Mouse (Mus musculus): ENCODE measurements around the gene Mettl23.
"Not testable (repeated sequence)": the region's sequence is repeated elsewhere in the genome, so short reads cannot be mapped to it uniquely, and the experiment has no call there.

The Mettl23 gene

DNA sequence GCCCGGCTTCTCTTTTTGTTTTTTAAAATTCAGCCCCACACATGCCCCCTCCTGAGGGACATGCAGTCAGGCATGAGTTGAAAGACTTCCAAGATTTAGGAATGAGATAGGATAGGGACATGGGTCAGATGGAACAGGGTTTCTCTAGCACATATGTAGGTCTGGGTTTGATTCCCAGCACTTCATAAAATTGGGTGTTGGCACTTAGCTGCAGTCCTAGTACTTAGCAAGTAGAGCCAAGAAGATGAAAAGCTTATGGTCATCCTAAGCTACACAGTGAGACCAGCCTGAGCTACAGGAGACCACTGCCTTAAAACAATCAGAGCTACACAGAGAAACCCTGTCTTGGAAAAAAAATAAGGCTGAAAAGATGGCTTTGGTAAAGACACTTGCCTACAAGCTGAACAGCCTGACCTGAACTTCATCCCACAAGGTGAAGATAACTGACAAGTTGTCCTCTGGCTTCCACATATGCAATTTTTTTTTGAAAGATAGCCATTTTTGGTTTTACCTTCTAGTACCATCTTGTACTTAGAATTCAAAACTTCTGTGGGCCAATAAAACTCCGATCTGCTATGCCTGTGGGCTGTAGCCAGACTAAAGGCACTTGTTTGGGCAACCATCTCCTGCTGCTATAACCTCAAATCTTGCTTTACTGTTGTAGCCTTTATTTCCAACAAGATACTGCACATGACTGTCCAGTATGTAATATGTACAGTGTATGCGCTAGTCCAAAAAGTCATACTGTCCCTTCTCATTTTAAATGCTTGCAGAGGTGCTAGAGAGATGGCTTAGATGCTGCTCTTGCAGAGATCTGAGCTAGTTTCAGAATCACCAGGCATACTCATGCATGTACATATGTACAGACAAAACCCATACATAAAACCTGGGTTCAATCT lies 4.4 kb downstream of the Mettl23 start:
- in situ Hi-C loops (cut with MboI, MseI), result no loop called here

DNA sequence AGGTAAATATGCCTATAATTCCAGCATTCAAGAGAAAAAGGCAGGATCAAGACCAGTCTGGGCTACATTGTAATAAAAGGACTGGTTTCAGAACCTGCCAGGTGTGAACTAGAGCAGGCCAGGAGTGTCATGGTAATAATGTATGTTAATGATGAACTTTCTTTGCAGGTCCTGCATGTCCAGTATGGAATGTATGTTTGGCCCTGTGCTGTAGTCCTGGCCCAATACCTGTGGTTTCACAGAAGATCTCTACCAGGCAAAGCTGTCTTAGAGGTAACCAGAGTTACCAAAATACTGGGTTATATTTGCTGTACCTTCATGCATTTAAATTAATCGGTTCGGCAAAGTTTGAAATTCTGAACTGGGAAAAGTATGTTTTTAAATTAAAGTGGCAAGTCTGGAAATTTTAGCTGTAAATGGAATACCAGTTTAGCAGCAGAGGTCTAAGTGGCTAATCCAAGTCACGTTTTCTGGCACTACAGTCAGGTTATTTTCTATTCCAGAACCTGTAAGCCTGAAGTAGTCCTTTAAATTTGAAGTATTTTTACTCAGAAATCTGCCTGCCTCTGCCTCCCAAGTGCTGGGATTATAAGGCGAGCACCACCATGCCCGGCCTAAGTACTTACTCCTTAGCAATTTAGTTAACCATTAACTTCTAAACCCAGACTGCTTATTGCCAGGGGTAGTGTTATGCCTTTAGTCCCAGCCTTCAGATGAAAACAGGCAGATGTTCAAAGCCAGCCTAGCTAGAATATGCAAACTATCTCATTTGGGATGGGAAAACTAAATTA lies 5.2 kb downstream of the Mettl23 start:
- in situ Hi-C loops (cut with MboI, MseI), result no loop called here

DNA sequence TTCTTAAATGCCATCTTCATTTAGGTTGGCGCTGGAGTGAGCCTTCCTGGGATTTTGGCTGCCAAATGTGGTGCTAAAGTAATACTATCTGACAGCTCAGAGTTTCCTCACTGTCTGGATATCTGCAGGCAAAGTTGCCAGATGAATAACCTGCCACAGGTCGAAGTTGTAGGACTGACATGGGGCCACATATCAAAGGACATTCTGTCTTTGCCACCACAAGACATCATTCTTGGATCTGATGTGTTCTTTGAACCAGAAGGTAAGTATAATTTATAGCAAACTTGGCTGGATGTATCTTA lies 5.8 kb downstream of the Mettl23 start:
- in situ Hi-C loops (cut with MboI, MseI), result not testable (repeated sequence)

DNA sequence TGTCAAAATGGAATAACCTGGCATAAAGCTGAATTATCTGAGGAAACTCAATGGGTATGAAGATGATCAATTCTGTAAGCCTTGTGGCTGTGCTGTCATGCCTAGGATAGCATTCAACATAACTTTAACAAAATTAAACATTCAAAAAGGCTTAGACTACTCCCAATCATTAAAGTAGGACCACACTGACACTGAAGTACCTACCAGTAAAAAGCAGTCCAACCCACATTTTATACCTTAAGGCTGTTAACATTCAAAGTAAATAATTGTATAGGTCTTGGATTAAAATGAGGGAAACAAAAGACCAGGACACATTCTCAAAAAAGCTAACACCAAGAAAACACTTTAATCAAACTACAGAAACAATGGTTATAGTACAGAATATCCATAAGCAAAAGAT lies 6.5 kb downstream of the Mettl23 start:
- in situ Hi-C loops (cut with MboI, MseI), result no loop called here

DNA sequence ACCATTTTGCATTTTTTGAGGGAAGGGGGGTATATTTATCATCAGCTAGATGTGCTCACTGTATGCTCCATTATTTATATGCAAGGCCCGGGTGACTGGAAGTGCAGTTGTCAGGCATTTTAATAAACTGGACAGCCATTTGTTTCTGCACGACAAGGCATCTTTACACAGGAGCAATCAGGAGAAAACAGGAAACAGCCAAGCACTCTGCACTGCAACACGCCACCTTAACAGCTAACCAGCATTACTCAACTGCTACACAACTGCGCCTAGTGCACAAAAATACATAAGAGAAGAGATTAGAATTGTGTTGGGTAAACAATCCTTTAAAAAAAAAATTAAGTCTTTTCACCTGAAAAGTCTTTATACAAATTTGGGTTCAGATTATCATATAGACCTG lies 7.0 kb downstream of the Mettl23 start:
- in situ Hi-C loops (cut with MboI, MseI), result no loop called here

DNA sequence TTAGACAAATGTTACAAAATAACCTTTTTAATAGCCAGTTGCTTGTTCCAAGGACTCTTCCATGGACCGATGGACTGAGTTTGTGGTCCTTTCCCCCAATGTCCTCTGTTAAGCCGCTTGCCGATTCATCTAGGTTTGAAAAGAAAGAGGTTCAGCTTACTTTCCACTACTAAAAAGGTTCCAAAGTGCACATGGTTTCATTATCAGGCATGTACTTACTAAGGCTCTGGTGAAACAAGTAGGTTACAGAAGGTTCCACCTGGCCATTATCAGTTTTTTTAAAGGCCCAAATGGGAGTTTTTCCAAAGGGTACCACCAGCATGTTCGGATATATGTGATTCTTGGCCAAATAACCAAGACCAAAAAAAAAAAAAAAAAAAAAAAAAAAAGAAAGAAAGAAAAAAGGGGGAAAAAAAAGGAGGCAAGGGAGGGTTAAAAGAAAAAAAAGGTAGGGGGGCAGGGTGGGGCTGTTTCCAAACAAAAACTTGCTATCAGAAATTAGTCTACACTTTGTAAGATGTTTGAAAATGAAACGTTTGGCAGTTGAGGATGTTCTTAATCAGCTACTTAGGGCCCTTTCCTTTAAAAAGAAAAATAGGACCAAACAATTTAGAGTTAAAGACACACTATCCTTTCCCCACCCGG lies 7.9 kb downstream of the Mettl23 start:
- in situ Hi-C loops (cut with MboI, MseI), result no loop called here

DNA sequence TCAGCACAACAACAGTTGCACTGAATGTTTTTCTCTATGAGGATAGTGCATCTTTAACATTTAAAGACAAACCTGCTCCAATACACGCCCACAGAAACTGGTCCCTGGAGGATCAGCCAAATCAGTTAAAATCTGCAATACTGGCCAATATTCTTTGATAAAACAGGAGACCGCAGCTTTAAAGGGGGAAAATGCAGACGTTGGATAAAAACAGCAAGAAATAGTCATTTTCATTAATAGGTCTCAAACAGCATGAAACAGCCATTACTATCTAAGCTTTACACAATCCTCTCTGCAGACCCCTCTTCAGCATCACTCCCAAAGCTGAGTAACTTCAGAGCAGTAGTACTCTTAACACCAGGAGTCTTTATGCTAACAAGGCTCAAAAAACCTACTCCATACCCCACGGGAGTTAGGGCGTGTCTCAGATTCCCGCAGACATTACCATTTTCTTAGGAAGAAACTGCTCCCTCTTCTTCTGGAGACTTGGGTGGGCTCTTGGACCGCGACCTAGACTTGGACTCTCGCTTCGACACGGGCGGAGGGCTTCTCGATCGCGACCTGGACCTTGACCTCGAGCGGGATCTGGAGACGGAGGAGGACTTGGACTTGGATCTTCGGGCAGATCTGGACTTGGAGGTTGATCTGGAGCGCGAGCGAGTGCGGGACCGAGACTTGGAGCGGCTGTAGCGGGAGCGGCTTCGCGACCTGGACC lies 8.7 kb downstream of the Mettl23 start:
- in situ Hi-C loops (cut with MboI, MseI), result no loop called here

DNA sequence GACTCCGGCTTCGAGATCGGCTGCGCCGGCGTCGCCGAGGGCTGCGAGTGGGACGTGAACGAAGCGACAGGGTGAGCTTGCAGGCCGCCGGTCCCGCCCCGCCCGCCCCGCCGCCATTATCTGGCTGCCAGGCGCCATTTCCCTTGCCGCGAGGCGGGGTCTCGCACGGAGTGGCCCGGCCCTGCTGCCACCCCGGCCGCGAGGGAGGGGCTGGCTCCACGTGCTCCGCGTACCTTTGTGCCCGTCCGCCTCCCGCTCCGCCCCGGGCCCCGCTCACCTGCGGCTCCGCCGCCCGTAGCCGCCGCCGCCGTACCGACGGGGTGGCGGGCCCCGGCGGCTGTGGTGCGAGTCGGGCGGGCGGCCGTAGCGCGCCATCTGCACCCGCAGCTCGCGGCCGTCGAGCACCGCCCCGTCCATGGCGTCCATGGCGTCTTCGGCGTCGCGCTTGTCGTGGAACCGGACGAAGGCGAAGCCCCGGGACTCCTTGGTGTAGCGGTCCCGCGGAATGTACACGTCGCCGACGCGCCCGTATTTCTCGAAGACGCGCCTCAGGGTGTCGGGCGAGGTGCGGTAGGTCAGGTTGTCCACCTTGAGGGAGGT lies 9.3 kb downstream of the Mettl23 start, which contains the start of gene Mfsd11:
TSS of gene Mfsd11 (plus strand) at position 150 of the 600 bp plus-strand sequence.
- in situ Hi-C loops (cut with MboI, MseI), result no loop called here

DNA sequence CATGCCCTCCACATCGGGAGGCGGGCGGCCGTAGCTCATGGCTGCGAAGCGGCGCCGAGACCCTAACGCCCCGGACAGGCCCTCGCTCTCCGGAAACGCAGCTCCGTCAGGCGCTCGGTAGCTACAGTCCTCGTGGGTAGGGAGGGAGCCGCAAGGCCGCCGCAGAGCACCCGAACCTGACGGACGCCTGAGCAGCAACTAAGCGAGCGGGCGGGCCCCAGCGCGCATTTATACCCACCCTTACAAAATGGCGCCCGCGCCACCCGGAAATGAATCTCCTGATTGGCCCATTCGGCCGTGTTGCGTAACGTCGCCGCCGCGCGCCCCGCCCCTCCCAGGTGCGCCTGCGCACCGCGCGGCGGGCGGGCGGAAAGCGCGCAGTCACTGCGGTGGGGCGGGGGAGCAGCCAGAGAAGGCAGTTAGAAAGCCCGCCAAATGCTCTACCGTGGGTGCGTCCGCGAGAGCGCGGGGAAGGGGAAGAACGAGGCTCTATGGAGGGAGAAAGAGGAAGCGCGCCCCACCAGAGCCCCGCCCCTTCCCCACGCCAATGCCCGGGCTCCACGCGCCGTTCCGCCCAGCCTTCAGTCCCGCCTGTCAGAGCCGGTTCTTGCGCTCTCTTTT lies 9.9 kb downstream of the Mettl23 start, which contains the start of gene Srsf2:
TSS of gene Srsf2 (minus strand) at position 204 of the 621 bp plus-strand sequence.
- in situ Hi-C loops (cut with MboI, MseI), result no loop called here

DNA sequence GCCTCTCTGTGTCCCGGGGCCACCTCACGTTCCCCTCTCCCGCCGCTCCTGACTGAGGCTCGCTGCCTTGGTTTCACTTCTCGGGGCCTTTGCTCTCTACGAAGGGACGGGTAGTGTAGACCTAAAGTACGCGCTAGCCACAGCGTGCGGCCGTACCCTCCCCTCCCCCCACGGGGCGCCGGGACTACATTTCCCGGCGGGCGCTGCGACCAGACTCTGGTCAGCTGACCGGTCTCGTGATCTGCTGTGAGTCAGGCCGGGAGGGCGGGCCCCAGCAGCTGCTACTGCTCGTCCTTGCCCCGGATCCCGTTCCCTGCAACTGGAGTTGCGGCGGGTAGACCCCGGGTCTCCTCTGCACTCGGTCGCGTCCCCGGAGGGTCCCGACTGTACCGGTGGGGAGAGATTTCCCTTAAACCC lies 10.4 kb downstream of the Mettl23 start:
- in situ Hi-C loops (cut with MboI, MseI), result no loop called here

DNA sequence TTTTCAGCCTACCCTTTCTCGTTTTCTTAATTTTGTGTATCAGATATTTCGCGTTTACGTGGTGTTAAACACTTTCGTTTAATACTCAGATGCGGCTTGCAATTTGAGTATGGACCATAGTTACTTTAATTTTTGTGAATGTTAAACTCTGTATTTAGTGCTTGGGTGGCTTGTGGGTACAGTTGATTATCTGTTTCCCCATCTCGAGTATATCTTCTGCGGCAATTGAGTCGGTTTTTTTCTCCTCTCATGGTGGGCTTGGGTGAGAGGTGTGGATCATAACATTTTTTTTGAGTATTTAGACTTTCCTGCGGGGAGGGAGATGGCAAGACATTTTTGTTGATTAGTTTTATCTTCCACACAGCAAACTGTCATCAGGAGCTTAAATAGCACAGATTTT lies 11.2 kb downstream of the Mettl23 start:
- in situ Hi-C loops (cut with MboI, MseI), result no loop called here

DNA sequence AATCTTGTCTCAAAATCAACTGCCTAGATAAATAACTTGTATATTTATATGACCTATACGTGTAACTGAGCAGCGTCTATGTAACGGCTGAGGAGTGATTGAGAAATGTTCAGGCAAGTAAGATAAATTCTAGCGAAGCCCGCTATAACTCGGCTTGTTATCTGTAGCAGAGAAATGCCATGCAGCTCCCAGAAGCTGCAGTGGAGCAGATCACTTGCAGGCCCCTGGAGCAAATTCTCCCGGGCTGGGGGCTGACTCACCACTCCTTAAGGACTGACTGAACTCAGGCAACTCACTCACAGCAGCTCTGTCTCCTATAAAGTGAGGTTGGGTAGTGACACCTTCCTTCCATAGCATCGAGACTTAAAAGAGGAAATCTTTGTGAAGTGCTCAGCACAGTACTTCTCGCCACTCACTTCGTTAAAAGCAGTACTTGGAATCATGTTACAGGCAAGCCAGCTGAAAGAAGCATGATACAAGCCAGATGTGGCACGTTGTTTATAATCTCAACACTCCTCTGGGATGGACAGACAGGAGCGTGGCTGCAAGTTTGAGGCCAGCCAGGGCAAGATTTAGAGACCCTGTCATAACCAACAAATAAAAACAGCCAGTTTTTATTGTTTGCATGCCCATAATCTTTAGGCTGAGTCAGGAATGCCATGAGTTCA lies 14.2 kb downstream of the Mettl23 start:
- in situ Hi-C loops (cut with MboI, MseI), result no loop called here

DNA sequence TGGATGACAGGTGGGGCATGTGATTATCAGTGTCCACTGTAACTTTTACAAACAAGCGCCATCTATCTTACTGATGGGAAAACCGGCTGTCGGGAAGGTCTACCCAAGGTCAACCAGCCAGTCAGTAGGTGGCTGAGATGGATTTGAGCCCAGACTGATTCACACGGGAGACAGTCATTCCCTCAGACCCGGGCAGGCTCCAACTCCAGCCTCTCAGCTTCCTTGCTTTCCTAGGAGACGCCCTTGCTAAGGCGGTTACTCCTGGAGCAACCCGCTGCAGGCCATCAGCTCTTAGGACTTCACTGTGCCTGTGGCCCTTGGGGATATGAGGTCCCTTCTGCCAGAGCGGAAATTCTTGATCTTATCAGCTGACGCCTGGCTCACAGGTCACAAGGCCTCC lies 21.4 kb downstream of the Mettl23 start:
- in situ Hi-C loops (cut with MboI, MseI), result no loop called here

DNA sequence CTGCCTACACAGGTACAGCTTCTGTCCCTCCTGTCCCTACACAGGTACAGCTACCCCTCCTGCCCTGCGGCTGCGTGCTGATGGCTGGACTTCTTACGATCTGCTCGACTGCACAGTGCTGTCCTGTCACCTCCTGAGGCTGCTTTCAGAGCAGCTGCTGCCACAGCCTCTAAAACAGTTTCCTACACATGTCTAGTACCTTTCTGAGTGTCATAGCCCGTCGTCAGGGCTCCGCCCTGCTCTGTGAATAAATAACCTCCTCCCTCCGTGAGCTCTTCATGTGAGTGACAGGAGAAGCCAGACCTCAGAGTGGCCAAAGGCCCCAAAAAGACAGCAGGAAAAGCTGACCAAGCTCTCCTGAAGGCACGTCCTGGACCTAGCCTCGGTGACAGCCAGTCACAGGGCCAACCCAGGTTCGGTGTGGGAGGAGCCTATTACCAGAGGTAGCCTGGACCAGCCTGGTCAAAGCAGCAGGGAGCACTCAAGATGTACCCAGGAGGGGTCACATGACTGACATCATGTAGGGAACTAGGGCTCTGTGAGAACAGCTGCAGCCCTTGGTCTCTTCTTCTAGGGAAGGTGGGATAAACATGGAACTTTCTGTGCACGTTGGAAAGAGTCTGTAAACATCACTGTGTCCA lies 23.0 kb downstream of the Mettl23 start:
- in situ Hi-C loops (cut with MboI, MseI), result no loop called here

DNA sequence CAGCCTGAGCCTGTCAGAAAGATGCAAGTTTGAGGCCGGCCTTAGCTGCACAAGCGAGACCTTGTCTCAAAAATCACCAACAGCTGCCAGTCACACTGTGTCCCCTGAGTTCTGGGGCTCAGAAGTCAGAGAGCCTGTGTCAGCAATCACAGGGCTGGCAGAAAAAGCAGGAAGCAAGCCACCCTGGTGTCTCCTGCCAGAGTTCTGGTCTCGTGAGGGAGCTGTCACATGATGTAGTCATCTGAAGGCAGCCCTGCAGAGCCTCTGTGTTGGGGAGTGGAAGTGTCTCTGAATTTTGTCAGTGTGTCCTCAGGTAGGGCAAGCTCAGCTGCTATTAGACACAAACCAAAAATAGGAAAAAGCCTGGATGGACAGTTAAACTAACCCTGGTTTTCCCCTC lies 25.1 kb downstream of the Mettl23 start:
- in situ Hi-C loops (cut with MboI, MseI), result no loop called here

DNA sequence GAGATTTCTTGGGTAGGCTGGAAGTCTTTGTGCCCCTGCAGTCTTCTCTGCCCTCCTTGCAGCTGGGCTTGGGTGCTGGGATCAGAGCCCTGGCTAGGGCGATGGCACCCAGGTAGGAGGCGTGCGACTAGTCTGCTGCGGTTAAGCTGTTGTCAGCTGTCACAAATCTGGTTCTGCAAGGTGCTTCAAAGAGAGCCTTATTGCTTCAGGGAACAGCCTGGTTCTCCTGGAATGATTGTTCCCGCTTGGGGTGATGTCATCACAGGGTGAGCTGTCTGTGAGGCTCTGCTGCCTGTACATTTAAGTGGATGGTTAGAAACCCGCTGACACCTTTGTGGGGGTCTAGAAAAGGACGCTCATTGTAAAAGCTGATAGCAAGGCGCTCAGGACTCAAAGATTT lies 26.1 kb downstream of the Mettl23 start:
- in situ Hi-C loops (cut with MboI, MseI), result no loop called here

DNA sequence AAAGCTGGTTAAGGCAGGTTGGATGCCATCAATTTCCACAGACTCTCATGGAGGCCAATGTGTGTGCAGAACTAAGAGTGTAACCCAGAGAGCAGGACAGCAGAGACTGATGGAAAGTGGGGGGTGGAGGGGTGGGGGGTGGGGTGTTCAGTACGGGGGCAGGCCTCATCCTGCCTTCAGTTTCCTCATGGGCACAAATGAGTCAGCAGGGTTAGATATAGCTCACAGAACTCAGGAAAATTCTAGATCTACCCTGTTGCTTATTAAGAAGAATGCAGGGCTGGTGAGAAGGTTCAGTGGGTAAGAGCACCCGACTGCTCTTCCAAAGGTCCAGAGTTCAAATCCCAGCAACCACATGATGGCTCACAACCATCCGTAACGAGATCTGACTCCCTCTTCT lies 26.6 kb downstream of the Mettl23 start:
- in situ Hi-C loops (cut with MboI, MseI), result no loop called here

DNA sequence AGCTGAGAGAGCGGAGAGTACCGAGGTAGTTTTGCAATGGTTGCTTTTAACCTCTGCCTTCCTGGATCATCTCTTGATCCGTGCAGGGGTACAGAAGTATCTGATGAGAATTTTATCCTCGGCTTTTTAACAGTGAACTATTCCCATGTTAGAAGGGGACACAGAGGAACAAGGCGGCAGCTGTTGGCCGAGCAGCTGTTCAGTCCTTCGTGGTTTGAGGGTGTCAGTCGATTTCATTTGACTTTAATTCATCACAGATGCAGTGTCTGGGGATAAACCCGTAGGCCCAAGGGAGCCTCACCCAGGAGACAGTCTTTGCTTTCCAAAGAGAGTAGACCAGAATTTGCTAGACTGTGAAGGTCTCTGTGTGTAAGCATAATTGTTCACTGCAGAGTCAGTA lies 28.5 kb downstream of the Mettl23 start:
- in situ Hi-C loops (cut with MboI, MseI), result no loop called here

DNA sequence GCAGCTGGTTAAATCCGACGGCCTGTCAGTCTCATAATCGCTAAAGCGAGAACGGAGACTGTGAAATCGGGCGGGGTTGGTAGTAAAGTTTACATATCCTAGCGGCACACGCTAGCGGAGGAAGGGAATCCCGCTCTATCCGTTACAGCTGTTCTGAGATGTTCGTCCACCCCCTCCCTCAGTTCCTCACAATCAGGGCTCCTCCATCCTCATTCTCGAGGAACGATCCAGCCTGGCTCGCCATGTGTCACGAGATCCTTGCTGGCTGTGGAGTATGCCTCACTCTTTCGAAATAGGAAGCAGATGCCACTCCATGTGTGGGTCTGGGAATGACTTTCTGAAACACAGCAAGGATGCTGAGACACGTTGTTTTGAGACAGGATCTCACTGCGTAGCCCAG lies 30.9 kb downstream of the Mettl23 start:
- in situ Hi-C loops (cut with MboI, MseI), result no loop called here

DNA sequence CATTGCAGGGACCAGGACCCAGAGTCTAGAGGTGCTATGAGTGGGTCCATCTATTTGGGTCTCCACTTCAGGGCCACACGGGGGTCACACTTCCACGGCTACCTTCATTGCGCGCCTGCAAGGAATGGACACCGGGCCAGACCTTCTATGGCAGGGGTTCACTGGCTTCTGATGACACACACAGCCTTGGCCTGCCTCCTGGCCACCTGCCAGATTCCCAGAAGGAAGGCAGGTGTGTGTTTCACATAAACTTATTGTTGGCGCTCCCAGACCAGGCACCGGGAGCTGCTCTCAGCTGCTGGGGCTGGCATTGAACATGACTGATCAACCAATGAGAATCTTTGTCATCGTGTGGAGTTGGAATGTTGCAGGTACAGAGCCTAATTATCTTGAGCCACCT lies 35.4 kb downstream of the Mettl23 start:
- in situ Hi-C loops (cut with MboI, MseI), result no loop called here
